Mouse (Mus musculus) thymus, postnatal 10 days (tissue): ENCODE data around the gene Cep164.
"Not testable (repeated sequence)": the region's sequence is repeated elsewhere in the genome, so short reads cannot be mapped to it uniquely, and the experiment has no call there.

Experiments used
- DNase-seq, 2 experiments: peaks; one replicate each; pipeline ENCODE4 v3.0.0; 2021; ENCODE audit warnings: low spot score in 2 of 2

Cep164 gene

GRCm38 (mm10) chr9:45828291-45828963 is at the start of gene Cep164:
Gene Cep164 (minus strand): TSS chr9:45828691.
- peak; percentile 77 to 81 for DNase-seq

- DNase-seq, result peak in 1 of 2 experiments; percentile 17
Observed at GRCm38 (mm10) chr9:45877928-45878327, 49.4 kb upstream of the Cep164 start.

GRCm38 (mm10) chr9:45870265-45870664 is 41.8 kb upstream of the Cep164 start:
- DNase-seq, result no peak

GRCm38 (mm10) chr9:45869181-45869580 is 40.7 kb upstream of the Cep164 start:
- DNase-seq, result no peak

- DNase-seq, result no peak
Observed at GRCm38 (mm10) chr9:45861813-45862212, 33.3 kb upstream of the Cep164 start.

- DNase-seq, result no peak
Observed at GRCm38 (mm10) chr9:45859364-45859763, 30.9 kb upstream of the Cep164 start.

- no peak for DNase-seq
Observed at GRCm38 (mm10) chr9:45854136-45854535, 25.6 kb upstream of the Cep164 start.

- DNase-seq, result no peak
Observed at GRCm38 (mm10) chr9:45853695-45854094, 25.2 kb upstream of the Cep164 start.

GRCm38 (mm10) chr9:45851776-45852175 is 23.3 kb upstream of the Cep164 start:
- no peak for DNase-seq

GRCm38 (mm10) chr9:45851330-45851729 is 22.8 kb upstream of the Cep164 start:
- no peak for DNase-seq

GRCm38 (mm10) chr9:45850528-45851155 is 22.2 kb upstream of the Cep164 start:
- DNase-seq, result no peak

- DNase-seq, result no peak
Observed at GRCm38 (mm10) chr9:45849528-45850408, 21.3 kb upstream of the Cep164 start.

- no peak for DNase-seq
Observed at GRCm38 (mm10) chr9:45846891-45847460, 18.5 kb upstream of the Cep164 start.

- not testable (repeated sequence) for DNase-seq
Observed at GRCm38 (mm10) chr9:45846176-45846575, 17.7 kb upstream of the Cep164 start.

DNA sequence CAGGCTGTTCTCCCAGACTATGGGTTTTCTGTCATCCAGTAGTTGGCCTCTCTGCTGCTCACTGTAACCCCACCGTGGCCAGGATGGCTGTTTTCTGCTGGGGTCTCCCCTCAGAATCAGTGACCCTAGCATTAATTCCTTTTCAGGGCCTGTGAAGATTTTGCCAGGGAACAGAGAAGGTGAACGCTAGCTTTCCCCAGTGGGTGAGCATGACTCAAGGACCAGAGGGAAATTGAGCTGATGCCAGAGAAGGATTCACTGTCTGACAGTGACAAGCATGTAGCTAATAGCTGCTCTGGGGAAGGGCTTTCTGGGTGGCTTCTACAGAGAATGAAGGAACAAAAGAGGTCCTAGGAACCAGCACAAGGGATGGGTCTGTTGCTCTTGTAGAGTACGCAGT is 17.1 kb upstream of the Cep164 start:
- DNase-seq, result no peak

GRCm38 (mm10) chr9:45843780-45844179 is 15.3 kb upstream of the Cep164 start:
- no peak for DNase-seq

- DNase-seq, result no peak
Observed at GRCm38 (mm10) chr9:45843007-45843406, 14.5 kb upstream of the Cep164 start.

DNA sequence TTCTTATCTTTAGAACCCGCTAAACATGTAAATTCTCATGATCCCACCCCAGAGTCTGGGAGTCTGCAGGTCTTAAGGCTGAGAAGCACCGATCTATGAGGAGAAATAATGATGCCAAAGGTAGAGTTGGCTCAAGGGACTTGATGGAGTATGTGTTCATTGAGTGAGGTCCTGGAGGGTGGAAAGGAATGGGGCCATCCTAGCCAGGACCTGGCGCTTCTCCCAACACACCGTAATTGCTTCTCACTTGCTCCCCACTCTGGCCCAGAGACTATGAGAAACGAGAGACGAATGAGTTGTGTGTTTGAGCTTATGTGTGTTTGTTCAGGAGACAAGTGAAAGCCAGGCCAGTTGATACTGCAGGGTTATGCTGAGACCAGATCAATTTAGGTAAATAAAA is 13.0 kb upstream of the Cep164 start:
- no peak for DNase-seq

DNA sequence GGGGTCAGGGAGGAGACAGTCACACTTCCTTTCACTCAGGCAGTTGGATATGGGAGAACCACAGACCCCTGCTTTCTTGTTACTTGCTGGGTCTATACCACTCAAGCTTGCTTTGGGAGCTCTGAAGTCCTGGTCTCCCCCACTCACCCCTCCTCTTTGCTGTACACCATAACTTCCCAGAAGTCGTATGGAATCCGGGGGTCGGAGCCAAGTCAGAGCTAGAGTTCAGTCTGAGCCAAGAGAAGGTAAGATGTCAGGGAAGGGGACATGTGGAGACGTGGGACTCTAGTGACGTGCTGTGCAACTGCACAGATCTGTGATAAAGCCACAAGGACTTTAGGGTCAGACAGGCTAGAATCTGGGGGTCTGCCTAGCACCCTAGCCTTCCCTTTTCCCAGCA is 11.8 kb upstream of the Cep164 start:
- no peak for DNase-seq

GRCm38 (mm10) chr9:45839982-45840300 is 11.4 kb upstream of the Cep164 start:
- DNase-seq, result no peak

DNA sequence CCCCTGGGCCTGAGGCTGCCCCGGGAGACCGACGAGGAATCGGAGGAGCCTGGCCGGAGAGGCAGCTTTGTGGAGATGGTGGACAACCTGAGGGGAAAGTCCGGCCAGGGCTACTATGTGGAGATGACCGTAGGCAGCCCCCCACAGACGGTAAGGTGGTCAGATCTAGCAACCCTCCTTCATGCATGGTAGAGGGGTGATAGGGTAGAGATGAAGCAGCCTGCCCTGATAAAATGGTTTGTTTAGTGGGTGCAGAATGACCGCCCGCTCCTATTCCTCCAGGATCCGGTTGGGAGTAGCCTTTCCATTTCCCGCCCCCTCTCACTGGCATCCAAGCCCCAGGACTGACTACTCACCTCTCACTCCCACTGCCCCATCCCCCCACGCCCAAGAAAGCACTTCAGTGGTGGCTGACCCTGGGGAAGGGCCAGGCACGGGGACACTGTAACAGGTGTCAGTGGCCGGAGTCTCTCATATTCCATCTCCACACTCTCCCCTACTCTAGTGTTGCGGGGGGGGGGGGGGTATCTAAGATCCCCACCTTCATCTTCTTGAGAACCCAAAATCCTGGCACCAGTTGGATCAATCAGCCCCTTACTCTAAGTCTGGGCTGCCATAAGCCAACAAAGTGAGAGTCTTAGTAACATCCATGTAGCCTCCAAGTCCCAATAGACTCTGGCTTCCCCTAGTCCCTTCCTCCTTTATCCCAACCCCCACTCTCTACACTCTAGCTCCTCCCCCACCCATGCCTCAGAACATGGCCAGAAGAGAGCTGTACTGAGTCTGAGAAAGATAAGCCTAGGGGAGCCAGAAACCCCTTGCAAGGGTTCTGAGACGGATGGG is 10.9 kb upstream of the Cep164 start:
- DNase-seq, result no peak
